Mouse (Mus musculus) brain, embryonic 14.5 days (tissue): ENCODE data around the gene Trim32.

ENCODE experiments used
- CTCF ChIP-seq: fragments of 200-500 bp; IDR thresholded peaks from 2 replicates; pipeline ENCODE4 v1.5.1; 2012; ENCODE audit warnings: inconsistent platforms, mild to moderate bottlenecking, moderate library complexity, borderline replicate concordance; ENCODE audit not compliant: insufficient read depth, insufficient read length; ENCODE audit errors: extremely low read depth
- POLR2A ChIP-seq: fragments of 200-500 bp; IDR thresholded peaks from 2 replicates; pipeline ENCODE4 v1.6.1; 2012; ENCODE audit warnings: mild to moderate bottlenecking, inconsistent platforms, borderline replicate concordance; ENCODE audit not compliant: poor library complexity, insufficient read depth, insufficient read length, severe bottlenecking; ENCODE audit errors: extremely low read depth

DNA sequence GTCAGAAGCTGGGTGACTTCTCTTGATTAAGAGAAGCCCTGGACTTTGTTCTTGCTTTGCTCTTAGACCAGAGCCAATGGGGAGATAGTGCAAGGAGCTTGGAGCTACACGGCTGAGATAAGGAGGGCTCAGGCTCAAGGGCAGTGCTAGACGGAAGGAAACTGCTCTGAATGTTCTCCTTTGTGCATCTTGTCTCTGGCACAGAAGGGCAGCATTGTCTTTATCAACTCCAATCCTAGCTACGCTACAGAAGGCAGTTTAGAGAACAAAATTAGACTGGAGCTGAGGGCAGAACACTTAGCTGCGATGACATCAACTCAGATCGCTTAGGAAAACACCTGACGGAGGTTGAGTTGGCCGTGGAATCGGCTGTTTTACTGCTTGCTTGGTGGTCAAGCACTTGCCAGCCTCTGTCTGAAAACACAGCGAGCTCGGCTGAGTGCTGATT lies 2.4 kb downstream of the Trim32 start:
- TF ChIP-seq CTCF (no peak), POLR2A (no peak)
